Mouse (Mus musculus) forebrain, embryonic 16.5 days (tissue): ENCODE results near the gene Zfp280d. TPM values are rescaled to one million over a fixed set of nuclear protein-coding genes. Genes with fewer than 3 reads are reported as not detected.
"Not testable (repeated sequence)": the region's sequence is repeated elsewhere in the genome, so short reads cannot be mapped to it uniquely, and the experiment has no call there.

Experiments
- ATAC-seq: fragments of 200-750 bp; cut with Nextera tagmentation; 2 replicates; pipeline ENCODE4 v1.8.0; 2017; ENCODE audit warnings: mild to moderate bottlenecking, moderate library complexity
- H3K27ac ChIP-seq: fragments of 300-500 bp; sonication (generic); 2 replicates; pipeline ENCODE4 v1.5.1; 2014; ENCODE audit warnings: low read length, control low read depth
- H3K27me3 ChIP-seq: fragments of 300-500 bp; sonication (generic); replicated peaks from 2 replicates; pipeline ENCODE4 v1.6.1; 2014; ENCODE audit warnings: low read length; ENCODE audit not compliant: control insufficient read depth, insufficient read depth
- H3K36me3 ChIP-seq: fragments of 300-500 bp; sonication (generic); 2 replicates; pipeline ENCODE4 v1.6.1; 2014; ENCODE audit not compliant: control insufficient read depth, insufficient read depth
- H3K4me1 ChIP-seq: fragments of 300-500 bp; sonication (generic); replicated peaks from 2 replicates; pipeline ENCODE4 v1.6.1; 2014; ENCODE audit warnings: low read length; ENCODE audit not compliant: control insufficient read depth, insufficient read depth
- H3K4me2 ChIP-seq: fragments of 300-500 bp; sonication (generic); 2 replicates; pipeline ENCODE4 v1.6.1; 2014; ENCODE audit warnings: mild to moderate bottlenecking, low read length, control low read depth
- H3K4me3 ChIP-seq: fragments of 300-500 bp; sonication (generic); replicated peaks from 2 replicates; pipeline ENCODE4 v1.5.1; 2014; ENCODE audit warnings: mild to moderate bottlenecking, low read length, control low read depth
- H3K9ac ChIP-seq: fragments of 300-500 bp; sonication (generic); replicated peaks from 2 replicates; pipeline ENCODE4 v1.6.1; 2014; ENCODE audit warnings: low read depth, low read length, control low read depth
- H3K9me3 ChIP-seq: fragments of 300-500 bp; sonication (generic); 2 replicates; pipeline ENCODE4 v1.6.1; 2016; ENCODE audit warnings: low read length; ENCODE audit not compliant: control insufficient read depth
- WGBS: fragments of 180-500 bp; shearing (Covaris S2); extraction: QIAGEN DNeasy Blood & Tissue Kit; methylation state at CpG from one replicate; pipeline ENCODE4 v1.1.7; 2014; 5-methylcytosine and 5-hydroxymethylcytosine counted together
- polyA plus RNA-seq: library from polyadenylated mRNA; unstranded; fragments of >200 nt; fragmentation: Nextera tagmentation; extraction: Ambion mirVana; gene quantifications from 2 replicates; pipeline ENCODE4 v1.2.1, GENCODE M21; 2015

Gene Zfp280d
- polyA plus RNA-seq, 1 experiment from 2014 or later = 48.9 TPM

DNA sequence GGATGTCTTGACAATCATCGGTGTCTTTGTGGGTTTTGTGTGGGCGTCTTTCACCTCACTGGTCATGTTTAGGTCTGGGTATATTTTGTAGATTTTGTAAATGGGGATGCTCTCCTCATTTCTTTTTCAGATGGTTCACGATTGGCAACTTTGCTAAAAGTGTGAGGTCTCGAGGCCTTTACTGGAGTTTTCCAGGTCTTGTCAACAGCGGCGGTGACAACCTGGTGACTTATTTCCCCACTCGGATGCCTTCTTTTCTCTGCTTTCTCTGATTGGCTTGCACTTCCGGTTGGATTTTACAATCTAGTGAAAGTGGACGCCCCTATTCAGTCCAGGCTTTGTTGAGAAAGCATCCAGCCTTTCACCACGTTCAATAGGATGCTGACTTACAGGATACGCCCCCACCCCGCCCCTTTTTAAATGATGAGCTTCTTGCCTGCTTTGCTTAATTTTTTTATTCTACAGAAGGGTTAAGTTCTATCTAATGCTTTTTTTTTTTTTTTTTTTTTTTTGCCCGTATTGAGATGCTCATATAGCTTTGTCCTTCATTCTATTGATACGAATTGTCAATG, 114.9 kb downstream of the Zfp280d start:
- peaks cover 16% of the 10 kb centered on the region for H3K4me1 ChIP-seq
- ATAC-seq = no peak
- H3K36me3 ChIP-seq = no peaks in the 10 kb centered on the region
- H3K9ac ChIP-seq = no peak overlapping the region
- H3K27me3 ChIP-seq = no peaks in the 10 kb centered on the region
- no peaks in the 10 kb centered on the region for H3K9me3 ChIP-seq
- no peak overlapping the region for H3K4me3 ChIP-seq
- 63% methylated on average over 14 of the region's 14 CpGs for WGBS
- no peak overlapping the region for H3K27ac ChIP-seq
- H3K4me2 ChIP-seq = no peak overlapping the region

DNA sequence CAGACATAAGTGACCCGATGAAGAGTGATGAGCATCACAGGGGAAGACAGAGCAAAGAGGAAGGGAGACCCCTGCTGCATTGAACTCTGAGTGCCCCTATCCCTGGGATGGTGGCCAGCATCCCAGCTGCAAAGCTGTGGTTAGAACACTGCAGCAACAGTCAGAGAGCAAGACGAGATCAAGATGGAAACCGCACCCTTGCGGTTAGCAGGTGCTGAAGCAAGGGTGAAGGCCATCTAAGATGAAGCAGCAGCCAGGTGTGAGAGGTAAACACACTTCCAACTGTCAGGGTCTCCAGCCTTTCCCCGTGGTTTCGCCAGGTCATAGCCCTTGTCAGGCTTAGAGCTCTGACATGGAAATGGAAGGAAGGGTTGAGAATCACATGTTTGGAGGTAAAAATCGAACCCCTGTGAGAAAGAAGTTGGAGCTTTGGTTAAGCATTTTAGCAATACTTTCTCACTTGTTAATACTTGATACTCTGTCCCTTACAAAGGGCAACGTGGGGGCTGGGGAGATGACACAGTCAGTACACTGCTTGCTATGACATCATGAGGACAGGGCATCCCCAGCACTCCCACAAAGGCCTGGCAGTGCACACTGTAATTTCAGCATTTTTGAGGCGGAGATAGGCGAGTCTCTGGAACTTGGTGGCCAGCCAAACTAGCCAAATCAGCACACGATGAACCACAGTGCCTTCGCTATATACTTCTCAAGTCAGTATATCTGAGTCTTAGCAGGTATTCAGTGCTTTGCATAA, 115.8 kb downstream of the Zfp280d start:
- Histone ChIP-seq H3K36me3 (no peaks in the 10 kb centered on the region), H3K4me1 (peaks cover 16% of the 10 kb centered on the region), H3K4me3 (no peak overlapping the region), H3K9me3 (no peaks in the 10 kb centered on the region), H3K27me3 (no peaks in the 10 kb centered on the region), H3K27ac (no peak overlapping the region), H3K9ac (no peak overlapping the region), H3K4me2 (no peak overlapping the region)
- ATAC-seq = no peak
- 87% methylated on average over 12 of the region's 12 CpGs for WGBS

DNA sequence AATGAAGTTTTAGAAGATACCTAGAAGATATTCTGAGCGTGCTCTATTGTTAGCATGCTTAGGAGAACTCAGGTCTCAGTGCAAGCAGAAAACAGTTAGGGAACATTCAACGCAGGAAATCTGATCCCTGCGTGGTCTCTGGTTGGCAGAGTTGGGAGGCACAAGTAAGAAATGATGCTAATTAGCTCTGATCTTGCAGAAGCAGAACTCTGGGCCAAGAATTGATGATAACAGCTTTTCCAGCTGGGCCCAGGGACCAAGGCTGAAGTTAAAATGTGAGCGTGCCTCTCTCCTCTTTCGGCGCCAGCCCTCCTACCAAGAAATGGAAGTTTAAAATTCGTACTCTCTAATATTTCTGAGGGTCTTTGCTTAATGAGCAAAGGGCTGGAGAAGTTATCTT, 118.0 kb downstream of the Zfp280d start:
- Histone ChIP-seq H3K27ac (no peak overlapping the region), H3K9me3 (no peaks in the 10 kb centered on the region), H3K4me1 (peaks cover 16% of the 10 kb centered on the region), H3K36me3 (no peaks in the 10 kb centered on the region), H3K4me3 (no peak overlapping the region), H3K9ac (no peak overlapping the region), H3K4me2 (no peak overlapping the region), H3K27me3 (no peaks in the 10 kb centered on the region)
- WGBS = 63% methylated on average over 7 of the region's 7 CpGs
- no peak for ATAC-seq

DNA sequence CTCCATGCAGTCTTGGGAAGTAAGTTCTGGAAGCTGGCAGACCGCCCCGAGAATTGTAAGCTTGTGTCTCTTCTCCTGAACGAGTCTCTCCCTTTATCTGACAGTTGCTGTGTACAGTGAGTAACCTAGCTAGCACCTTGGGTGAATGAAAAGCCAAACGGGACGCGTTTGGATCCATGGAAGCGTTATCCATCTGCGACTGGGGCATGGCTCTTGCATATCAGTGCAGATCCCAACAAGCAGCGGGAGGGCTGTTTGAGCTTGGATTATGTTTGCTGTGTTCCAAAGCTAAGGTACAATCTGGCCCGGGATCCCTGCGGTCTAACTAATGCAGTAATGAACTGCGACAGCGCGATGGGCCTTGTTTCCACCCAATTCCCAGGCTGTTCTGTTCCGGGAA, 118.6 kb downstream of the Zfp280d start:
- WGBS = 60% methylated on average over 15 of the region's 15 CpGs
- Histone ChIP-seq H3K4me2 (no peak overlapping the region), H3K27ac (no peak overlapping the region)

DNA sequence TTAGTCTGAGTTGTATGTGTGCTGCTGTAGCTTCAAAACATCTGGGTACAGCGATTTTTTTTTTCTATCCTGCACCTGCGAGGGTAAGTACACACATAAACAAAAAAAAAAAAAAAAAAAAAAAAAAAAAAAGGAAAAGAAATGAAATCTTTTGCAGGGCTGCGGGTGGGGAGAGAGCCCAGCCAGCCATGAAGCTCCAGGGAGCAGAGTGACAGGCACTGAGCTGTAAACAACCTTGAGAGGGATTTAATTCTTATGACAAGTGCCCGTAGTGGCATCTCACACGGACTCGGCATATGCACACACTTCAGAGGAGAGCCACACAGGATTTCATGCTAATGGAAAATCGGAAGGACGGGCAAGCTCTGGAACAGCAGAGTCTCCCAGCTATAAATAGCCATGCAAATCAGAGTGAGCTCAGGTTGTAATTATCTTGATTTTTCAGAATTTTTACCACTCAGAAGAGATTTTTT, 119.2 kb downstream of the Zfp280d start:
- Histone ChIP-seq H3K27me3 (no peaks in the 10 kb centered on the region), H3K36me3 (no peaks in the 10 kb centered on the region), H3K9ac (0 out of 2 replicates have a peak overlapping the region, but pooled peaks have one; percentile 11), H3K4me3 (no peak overlapping the region), H3K27ac (0 out of 2 replicates have a peak overlapping the region, but pooled peaks have one; percentile 39), H3K9me3 (no peaks in the 10 kb centered on the region), H3K4me2 (no peak overlapping the region), H3K4me1 (peaks cover 16% of the 10 kb centered on the region)
- ATAC-seq = 0 out of 2 replicates have a peak, but pooled peaks have one; percentile 36
- 48% methylated on average over 8 of the region's 8 CpGs for WGBS

More for the DNA sequence above, 118.6 kb downstream of the Zfp280d start:
- no peaks in the 10 kb centered on the region for H3K9me3 ChIP-seq
- H3K36me3 ChIP-seq = no peaks in the 10 kb centered on the region
- no peak for ATAC-seq
- H3K27me3 ChIP-seq = no peaks in the 10 kb centered on the region
- no peak overlapping the region for H3K9ac ChIP-seq
- H3K4me3 ChIP-seq = no peak overlapping the region
- H3K4me1 ChIP-seq = peaks cover 16% of the 10 kb centered on the region

DNA sequence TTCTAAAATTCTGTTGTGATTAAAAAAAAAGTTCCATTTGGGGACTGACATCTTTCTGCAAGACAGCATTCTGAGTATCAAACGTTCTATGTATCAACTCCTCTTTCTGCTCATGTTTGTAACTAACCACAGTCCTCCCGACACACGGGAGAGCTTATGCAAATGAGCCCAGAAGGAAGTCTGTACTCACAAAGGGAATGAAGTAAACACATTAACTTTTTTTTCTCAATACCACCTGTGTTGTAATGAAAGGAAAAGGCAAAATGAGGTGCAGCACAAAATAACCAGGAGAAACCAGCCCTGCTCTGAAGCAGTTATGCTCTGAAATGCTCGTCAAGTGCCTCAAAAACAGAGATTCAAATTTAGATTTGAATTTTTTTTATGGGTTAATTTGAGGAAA, 125.5 kb downstream of the Zfp280d start:
- no peak overlapping the region for H3K4me3 ChIP-seq
- 26% methylated on average over 4 of the region's 4 CpGs for WGBS
- no peak for ATAC-seq
- no peak overlapping the region for H3K9ac ChIP-seq
- H3K4me1 ChIP-seq = peaks cover 3% of the 10 kb centered on the region; the same call in 1 of the 2 replicates
- no peaks in the 10 kb centered on the region for H3K27me3 ChIP-seq
- no peak overlapping the region for H3K4me2 ChIP-seq
- H3K36me3 ChIP-seq = no peaks in the 10 kb centered on the region
- no peak overlapping the region for H3K27ac ChIP-seq
- no peaks in the 10 kb centered on the region for H3K9me3 ChIP-seq

DNA sequence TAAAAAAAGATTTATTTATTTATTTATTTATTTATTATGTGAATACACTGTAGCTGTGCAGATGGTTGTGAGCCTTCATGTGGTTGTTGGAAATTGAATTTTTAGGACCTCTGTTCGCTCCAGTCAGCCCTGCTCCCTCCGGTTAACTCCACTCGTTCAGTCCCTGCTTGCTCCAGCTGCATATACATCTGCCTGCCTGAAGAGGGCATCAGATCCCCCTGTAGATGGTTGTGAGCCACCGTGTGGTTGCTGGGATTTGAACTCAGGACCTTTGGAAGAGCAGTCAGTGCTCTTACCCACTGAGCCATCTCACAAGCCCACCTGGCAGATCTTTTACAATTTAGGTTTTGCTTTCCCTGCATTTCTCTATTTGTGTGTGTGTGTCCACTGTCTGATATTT, 127.1 kb downstream of the Zfp280d start:
- H3K4me2 ChIP-seq, H3K4me1 ChIP-seq, H3K9me3 ChIP-seq, H3K27me3 ChIP-seq, H3K9ac ChIP-seq, H3K36me3 ChIP-seq, ATAC-seq, H3K4me3 ChIP-seq, H3K27ac ChIP-seq: not testable (repeated sequence)
- WGBS = 72% methylated on average over 4 of the region's 4 CpGs

DNA sequence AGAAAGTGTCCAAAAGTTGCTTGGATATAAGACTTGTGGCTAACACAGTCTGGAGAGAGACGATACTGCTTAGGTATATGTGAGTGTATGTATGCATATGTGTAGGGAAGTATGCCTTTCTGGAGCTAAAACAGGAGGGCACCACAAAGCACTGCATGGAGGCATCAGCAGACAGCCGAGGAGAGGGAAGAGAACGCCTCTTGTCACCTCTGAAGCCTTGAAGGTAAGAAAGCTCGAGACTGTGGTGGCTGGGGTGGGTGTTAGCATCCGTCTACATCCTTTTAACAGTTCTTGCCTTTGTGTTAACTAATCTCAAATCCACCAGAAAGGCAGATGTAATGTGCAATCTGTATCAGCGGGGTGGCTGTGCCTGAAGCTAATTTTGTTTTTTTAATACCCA, 128.8 kb downstream of the Zfp280d start:
- no peak for ATAC-seq
- Histone ChIP-seq H3K36me3 (no peaks in the 10 kb centered on the region), H3K27ac (no peak overlapping the region), H3K4me1 (peaks cover 6% of the 10 kb centered on the region; the same call in 1 of the 2 replicates), H3K27me3 (no peaks in the 10 kb centered on the region), H3K9ac (no peak overlapping the region), H3K4me3 (no peak overlapping the region), H3K9me3 (no peaks in the 10 kb centered on the region), H3K4me2 (no peak overlapping the region)
- WGBS = 67% methylated on average over 6 of the region's 6 CpGs

DNA sequence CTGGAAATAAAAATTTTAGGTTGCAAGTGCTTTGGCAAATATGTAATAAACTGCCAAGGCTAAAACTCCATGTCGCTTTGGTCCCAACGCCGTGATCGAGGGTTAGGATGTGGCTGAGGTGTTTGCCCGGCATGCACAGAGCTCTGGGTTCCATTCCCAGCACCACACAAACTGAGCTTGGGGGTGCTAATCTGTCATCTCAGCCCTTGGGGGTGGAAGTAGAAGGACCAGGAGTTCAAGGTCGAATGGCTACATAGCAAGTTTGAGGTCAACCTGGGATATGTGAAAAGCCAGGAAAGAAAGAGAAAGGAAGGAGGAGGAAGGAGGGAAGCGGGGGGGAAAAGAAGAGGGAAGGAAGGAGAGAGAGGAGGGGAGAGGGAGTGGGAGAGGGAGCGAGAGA, 129.8 kb downstream of the Zfp280d start:
- Histone ChIP-seq H3K4me1 (peaks cover 6% of the 10 kb centered on the region; the same call in 1 of the 2 replicates), H3K9ac (no peak overlapping the region), H3K27ac (no peak overlapping the region), H3K4me2 (no peak overlapping the region), H3K36me3 (no peaks in the 10 kb centered on the region), H3K4me3 (no peak overlapping the region), H3K9me3 (no peaks in the 10 kb centered on the region), H3K27me3 (no peaks in the 10 kb centered on the region)
- 83% methylated on average over 8 of the region's 8 CpGs for WGBS
- ATAC-seq = no peak
